Mouse (Mus musculus) cerebellum, postnatal 36 days (tissue): ENCODE data around the gene Slc4a8.
A peak's percentile ranks its signal among the peaks of the same experiment; 100 is the strongest.

Experiments
- DNase-seq, 2 experiments: peaks; one replicate each; pipeline ENCODE4 v3.0.0; 2021 to 2022; ENCODE audit warnings: mixed read lengths in 2 of 2

Slc4a8 gene

DNA sequence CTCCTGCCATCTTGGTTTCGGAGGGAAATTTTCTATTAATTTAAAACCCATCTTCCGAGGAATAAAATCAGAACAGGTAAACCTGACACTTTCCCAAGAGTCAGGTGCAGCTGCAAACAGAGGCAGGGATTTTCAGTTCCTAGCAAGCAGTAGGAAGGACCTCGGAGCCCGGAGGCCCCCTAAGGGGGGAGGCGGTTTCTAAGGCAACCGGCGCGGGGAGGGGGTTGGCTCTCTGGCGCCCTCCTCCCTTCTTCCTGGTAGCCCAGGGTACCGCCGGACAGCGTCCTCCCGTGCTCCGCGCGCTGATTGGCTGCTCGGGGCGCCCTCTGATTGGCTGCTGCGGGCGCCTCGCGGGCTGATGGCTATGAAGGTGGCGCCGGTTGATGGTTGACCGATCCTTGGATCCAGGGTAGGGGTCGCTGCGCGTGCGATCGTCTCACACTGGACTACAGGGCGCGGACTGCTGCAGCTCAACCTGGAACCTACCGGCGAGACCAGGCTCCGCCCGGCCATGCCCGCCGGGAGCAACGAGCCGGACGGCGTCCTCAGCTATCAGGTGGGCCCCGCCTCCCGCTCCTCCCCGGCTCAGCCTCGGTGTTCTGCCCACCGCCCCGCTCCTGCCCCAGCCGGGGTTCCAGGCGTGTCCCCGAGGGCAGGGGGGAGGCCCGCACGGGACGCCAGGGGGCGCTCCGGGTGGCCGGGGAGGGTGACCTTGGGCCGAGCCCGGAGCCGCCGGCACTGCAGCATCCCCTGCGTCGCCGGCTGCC lies at the start of gene Slc4a8:
TSS of gene Slc4a8 (plus strand) at position 329 of the 767 bp plus-strand sequence.
- DNase-seq, result peak; percentile 91 to 94

DNA sequence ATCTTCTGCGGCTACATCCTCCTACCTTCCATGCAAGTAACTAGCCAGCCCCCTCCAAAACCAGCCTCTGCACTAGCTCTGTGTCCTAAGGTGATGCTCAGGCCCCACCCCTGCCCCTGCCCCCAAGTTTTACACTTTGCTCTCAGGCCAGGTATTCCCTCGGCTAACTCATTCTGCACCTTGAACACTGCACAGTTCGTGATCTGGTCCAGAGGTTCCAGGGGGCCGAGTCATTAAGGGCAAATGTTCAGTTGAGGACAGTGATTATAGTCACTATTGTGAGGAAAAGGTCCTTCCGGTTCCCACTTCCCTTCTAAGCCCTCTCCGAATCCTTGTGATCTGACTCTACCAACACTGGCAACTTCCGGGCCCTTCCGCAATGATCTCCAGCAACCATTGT lies 47.1 kb upstream of the Slc4a8 start:
- no peak for DNase-seq

DNA sequence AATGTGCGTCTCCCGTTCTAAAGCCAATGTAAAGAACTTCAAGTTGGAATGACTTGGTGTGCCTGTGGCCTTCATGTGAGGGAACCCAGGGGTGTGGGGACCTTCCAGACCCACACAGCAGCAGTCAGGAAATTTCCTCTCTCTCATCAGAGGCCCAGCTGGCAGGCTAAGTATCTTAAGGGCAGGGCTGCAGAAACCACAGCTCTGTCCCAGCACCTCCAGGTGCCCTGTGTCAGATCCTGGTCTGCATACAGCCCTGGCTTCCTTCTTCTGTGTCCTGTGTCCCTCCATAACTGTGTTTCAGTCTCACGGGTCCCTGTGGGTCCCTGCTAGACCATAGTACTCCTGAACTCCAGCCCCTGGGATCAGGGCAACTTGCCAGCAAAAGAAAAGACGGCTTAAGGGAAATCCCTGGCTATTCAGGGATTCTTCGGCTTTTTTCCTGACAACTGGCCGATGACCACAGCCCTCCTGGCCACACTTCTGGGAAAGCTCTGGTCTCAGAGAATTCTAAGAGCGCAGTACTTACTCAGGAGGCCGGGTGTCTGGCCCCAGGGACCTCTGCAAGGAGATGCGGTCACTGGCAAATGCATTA lies 46.1 kb upstream of the Slc4a8 start:
- DNase-seq, result no peak

DNA sequence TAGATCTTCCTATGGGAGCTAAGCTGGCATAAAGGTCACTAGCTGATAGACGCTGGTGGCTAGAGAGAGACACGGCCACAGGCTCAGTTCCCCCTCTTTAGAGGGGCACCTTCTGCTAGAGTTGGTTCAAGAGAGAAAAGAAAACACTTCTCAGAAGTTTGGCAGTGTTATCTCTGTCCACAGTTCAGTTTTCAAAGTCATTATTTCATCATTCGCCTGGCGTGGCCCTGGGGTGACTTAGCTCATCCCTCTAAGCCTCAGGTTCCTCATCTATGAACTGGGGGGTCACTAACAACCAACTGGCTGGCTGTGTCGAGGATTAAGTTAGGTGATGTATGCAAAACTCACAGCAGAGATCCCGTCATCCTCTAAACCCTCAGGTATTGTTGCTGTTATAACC lies 43.6 kb upstream of the Slc4a8 start:
- no peak for DNase-seq

DNA sequence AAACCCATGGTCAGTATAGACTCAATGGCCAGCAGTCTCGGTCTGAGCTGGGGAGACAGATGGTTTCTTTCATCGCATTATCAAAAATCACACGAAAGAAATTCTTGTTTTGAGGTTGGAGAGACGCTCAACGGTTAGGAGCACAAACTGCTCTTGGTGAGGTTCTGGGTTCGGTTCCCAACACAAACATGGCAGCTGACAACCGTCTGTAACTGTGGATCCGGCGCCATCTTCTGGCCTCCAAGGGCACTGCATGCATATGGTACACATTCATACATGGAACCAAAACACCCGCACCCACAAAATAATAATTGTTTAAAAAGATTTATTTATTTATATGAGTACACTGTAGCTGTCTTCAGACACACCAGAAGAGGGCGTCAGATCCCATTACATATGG lies 43.0 kb upstream of the Slc4a8 start:
- no peak for DNase-seq

DNA sequence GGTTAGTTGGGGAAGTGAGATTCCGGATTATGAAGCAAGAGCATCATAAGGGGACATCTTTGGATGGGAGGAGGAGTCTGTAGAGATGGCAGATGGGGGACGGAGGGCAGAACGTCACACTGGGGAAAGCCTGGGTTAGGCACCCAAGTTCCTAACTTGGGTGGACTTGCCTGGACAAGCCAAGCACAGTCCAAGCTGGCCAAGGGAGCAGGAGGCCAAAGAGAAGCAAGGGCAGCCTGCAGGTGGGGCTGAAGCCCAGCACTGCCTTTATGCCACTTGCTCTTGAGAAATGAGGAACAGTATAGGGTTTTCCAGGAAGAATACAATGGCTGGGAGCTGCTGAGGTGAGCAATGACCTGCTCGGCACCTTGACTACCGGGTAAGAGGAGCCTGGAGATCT lies 42.3 kb upstream of the Slc4a8 start:
- no peak for DNase-seq

DNA sequence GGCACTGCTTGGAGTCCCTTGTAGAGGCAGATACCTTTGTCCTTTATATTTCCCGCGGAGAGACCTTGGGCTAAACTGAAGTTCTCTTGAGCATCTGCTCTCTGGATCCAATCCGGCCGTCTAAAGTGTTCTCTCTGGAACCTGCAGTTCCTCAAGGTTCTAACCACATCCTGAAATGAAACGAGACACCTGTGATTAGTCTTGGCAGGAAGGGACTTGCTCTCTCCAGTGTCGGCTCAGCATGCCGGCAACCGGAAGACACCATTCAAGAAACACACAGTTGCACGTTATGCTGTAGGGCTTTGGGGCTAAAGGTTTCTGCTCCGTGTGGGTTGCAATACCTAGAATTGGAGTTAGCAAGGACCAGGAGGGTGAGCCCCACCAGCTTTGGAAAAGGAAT lies 41.5 kb upstream of the Slc4a8 start:
- DNase-seq, result no peak

DNA sequence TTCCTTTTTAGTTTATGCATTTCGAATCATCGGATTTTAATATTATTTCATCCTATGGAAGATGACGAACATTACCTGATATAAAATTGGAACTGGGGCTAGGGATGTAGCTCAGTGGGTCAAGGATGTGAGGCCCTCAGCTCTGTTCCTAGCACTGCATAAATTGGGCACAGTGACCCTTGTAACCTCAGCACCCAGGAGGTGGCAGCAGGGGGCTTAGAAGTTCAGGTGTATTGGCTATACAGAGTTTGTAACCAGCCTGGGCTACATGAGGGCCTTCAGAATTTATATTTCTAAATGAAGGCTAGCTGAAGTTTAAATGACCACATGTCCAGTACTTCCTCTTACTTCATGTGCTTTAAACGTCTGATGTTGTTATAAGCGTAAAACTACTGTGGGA lies 40.1 kb upstream of the Slc4a8 start:
- DNase-seq, result no peak

DNA sequence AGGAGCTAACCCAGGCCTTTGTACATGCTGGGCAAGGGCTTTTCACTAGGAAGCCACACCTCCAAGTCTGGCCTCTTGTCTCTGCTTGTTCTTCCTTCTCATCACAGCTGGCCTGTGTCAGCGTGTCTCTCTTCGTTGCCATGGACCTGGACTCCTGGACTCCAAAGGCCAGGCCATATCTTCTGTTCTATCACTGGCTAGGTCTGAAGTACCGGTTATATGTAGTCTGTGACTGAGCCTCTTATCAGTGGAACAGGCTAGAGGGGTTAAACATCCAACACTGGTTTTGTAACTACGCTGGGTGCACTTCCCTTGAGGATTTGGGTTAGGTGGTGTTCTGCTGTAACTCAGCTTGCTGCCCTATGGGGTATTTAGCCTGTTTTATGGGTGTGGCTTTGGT lies 39.5 kb upstream of the Slc4a8 start:
- DNase-seq, result no peak

DNA sequence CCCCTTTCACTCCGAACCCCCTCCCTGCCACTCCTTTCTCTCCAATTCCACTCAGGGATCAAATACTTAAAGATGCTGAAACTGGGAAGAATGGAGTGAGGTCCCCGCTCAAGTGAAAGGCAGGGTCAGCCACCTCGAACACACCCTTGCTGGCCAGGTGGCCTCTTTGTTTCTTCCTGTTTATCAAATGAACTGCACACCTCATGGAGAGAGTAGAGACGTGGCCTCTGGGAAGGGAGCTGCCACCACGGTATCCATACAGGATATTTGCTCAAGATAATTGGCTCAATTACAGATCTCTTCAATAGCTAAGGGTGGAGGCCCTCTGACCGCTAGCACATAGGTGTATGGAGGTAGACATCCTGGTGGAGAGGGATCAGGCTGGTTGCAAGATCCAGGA lies 39.0 kb upstream of the Slc4a8 start:
- no peak for DNase-seq

DNA sequence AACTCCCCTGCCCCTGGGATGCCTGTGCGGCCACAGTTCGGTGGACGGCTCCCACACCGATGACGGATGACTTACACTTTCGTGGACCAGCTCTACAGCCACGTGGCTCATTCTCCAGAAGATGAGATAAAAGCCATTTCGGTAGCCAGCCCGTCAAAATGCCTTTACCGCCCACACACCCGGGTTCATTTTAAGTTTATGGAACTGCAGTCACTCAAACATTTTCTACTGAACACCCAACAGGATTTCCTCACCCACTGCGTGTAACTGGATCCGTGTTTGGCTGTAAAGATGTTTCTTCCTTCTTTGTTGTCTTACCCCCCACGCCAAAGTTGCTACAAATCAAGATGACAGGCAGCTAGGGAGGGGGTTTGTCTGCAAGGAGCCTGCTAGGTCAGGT lies 38.0 kb upstream of the Slc4a8 start:
- DNase-seq, result no peak

DNA sequence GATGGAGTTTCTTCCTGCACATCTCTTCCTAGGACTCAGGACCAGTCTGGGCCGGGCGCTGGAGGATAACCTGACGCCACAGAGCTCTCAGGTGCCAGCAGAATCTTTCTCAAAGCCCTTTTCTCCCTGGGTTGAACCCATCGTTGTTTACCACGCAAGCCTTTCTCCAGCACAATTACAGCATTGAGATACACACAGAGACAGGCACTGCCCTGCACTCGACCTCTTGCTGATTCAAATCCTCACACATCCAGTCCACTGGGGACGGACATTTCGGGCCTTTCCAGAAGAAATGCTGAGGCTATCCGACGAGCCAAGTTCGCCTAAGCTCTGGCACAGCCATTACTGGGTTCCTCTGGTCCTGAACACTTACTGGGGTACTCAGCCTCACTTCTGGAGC lies 34.8 kb upstream of the Slc4a8 start:
- no peak for DNase-seq

DNA sequence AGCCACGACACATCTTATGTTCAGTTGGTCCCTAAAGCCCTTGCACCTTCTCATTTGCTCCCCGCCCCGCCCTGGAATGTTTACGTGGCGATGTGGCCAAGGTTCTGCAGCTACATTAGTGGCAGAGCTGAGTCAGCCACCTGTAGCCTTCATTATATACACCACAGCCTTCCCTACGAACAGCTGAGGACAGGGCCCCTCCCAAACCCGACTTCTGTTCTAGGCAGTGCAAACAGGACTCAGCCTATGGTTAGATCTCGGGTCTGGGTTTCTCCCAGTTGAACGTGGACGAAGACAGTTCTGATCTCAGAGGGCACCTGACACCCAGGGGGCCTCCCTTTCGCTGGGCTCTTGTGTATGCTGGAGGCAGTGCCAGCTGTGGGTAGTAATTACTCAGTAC lies 33.7 kb upstream of the Slc4a8 start:
- DNase-seq, result no peak

DNA sequence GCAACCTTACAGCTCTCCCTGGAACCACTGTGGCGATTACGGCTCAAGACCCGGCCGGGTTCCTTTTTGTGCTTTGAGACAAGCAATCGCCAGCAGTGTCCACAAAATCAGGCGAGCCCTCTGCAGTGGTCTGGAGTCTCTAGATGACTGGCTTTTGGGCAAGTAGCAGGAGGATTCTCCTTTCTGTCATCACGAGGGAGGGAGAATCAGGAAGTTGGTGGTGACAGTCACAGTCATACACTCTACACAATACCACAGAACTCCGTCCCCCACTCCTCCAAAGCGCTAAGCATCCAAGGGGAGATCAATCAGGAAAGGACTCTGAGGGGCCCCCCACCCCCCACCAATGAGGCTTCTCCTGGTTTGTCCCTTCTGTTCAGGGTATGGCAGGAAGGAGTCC lies 33.0 kb upstream of the Slc4a8 start:
- no peak for DNase-seq

DNA sequence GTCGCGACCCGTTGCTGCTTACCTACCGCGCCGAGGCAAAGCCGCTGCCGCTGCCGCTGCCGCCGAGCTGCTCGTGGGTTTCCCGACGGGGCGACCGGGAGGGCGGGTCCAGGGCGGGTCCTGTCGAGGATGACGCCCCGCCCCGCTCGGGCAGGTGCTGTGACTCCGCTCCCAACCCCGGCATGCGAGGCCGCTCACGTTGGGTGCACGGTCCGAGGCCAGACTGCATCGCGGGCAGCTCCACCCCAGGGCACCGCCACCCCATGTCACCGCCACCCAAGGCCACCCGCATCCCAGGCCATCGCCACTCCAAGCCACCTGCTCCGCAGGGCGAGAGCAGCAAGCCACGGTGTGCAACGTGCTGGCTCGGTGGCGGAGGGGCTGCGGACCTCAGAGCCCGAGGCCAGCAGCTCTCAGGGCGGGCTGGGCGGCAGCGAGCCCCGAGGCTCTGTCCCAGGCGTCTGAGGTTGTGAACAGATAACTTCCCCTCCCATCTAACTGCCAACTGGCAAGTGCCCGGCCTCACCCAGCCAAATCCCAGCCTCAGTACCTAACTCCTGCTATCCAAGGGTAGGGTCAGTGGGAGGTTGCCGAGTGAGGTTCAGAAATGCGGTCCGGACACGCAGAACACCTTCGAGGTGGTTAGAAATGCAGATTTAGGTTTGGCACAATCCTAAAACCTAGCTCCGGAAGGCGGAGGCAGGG lies 32.1 kb upstream of the Slc4a8 start, which contains the start of gene Galnt6:
TSS of gene Galnt6 (minus strand) at position 96 of the 705 bp plus-strand sequence.
- no peak for DNase-seq

DNA sequence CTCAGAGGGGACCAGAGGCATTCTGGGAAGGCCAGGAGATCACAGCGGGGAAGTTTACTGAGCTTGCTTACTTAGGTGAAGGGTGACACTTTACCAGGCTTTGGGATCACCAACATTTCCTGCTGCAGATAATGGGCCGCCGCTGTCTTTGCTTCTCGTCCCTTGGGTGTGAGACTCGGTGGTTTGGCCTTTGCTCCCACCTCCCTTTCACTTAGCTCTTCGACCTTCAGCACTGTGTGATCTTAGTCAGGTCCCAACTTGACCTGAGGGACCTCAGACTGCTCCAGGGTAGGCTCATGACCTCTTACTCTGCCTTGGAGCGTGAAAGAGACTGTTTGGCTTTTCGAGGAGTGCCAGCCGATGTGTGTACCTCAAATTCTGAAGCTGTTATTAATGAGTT lies 30.5 kb upstream of the Slc4a8 start:
- DNase-seq, result no peak

DNA sequence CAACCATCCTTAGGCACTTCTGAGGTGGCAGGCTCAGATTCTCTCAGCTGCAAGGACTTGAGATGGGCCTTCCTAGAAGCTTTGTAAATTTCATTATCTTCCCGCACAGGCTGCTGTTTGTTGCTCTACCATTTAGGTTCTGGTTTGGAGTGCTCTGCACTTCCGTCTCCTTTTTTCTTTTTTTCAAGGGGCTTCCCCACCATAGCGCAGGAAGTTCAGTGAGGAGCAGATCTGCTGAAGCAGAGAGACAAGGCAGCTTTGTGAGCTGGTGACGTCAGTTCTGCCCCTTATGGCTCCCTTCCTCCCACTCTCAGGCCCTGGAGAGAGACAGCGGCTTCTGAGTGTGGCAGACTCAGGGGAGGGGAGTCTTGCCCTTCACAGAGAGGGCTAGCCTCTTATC lies 29.0 kb upstream of the Slc4a8 start:
- DNase-seq, result no peak

DNA sequence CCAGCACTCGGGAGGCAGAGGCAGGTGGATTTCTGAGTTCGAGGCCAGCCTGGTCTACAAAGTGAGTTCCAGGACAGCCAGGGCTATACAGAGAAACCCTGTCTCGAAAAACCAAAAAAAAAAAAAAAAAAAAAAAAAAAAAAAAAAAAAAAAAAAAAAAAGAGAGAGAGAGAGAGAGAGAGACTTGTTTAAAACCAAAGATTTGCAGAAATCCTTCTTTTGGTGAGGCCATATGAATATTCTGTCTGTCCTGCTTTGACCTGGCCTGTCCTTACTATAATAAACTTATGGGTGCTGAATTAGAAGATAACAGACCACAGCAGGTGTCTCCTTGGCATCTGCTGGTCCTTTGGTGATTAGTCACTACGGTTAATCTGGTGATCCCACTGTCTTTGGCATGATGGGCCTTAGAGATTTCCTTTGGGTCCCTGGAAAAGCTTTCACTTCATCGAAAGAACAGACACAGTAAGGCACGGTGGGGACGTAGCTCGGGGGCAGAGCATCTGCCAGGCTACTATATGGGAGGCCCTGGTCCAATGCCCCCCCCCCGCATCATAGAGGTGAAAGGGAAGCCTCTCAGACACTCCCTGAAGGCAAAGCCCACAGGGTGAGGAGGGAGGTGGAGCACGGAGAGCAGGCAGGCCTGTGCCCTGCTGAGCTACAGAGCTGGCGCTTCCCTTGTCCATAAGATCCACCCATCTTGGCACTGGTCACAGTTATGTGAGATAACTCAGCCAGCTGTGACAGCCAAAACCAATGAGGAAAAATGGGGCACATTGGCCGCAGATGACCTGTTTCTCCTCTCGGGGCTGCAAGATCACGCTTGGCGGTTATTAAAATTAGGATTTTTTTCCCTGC lies 26.2 kb upstream of the Slc4a8 start:
- DNase-seq, result no peak

DNA sequence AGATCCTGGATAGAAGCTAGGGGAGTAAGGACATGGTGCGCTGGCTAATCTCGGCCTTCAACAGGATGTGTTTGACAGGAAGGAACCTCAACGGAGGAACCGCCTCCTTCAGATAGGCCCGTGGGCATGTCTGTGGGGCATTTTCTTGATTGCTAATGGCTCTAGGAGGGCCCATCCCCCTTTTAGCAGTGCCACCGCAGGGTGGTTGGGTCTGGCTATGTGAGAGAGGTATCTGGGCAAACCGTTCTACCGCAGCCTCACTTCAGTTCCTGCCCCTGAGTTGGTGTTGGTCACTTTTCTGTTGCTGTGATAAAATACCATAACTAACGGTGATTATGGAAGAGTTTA lies 25.6 kb upstream of the Slc4a8 start:
- DNase-seq, result no peak

DNA sequence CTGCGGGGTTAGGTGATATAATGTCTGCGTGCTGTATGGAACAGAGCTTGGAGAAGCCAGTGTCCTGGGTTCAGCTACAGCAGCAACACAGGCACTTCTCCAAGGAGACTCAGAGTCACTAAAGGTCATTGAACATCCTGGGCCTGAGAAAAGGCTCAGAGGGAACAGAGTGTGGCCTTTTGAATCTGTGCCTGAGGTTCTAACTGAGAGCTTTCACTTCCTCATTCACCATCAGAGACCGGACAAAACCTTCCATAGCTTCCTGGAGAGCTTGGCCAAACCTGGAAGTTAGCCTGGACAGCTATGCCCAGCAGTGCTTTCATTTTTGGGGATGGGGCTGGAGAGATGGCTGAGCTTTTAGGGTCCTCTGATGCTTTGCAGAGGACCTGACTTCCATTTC lies 23.9 kb upstream of the Slc4a8 start:
- DNase-seq, result no peak

DNA sequence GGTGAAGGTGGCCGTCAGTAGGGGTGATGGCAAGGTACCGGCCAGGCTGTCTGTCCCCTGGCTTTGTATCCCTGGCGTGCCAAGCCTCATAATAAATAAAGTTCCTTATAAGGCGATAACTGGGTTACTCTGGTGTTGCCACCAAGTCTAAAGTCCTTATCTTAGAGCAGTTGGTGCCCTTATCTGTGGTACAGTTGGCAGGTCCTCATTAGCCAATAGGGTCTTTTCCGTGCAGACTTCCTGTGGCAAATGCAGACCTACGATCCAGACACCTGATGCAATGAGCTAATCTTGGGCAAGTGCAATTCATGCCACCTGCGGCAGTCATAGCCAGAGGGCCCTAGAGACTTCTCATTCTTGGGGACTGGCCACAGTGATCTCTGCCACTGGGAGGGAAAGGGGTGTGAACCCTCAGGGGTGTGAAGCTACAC lies 23.2 kb upstream of the Slc4a8 start:
- no peak for DNase-seq

DNA sequence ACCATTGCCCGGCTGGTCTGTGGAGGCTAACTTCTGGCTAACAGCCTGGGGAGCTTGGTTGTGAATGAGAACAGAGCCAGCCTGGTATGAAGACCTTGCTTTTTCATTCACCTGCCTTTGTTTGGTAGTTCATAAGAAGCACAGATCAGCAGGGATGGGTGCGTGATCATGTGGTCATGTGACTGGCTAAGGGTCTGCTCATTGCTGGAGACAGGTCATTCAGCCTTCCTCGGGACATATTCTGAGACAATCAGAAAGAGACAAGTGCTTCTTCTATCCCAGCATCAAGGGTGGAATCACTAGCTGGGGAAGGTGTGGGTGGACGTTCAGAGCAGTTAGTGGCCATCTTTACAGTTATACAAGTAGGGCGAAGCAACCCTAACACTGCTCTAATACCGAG lies 22.1 kb upstream of the Slc4a8 start:
- DNase-seq, result no peak

DNA sequence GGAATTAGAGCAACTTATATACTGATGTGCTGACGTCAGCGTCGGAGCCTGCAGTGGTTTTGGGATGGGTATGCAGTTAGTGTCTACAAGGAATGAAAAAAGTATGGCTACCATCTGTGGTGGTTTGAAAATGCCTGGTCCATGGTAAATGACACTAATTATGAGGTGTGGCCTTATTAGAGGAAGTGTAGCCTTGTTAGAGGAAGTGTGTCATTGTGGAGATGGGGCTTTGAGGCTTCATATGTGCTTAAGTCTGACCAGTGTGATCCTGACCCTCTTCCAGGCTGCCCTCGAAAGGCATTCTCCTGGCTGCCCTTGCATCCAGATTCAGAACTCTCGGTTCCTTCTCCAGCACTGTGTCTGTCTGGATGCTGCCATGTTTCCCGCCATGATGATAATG lies 18.3 kb upstream of the Slc4a8 start:
- DNase-seq, result no peak
